Mouse (Mus musculus): Measurements from ENCODE around the gene Actn4.

GRCm38 (mm10) chr7:28977556-28977955 is 15.4 kb upstream of the Actn4 start:
- TF ChIP-seq CTCF (IDR thresholded peaks at IDR 0.05; ENCODE audit: extremely low read depth, insufficient read depth, insufficient read length, insufficient replicate concordance) (no peak), POLR2A (IDR thresholded peaks at IDR 0.05; ENCODE audit: low read depth, low read length) (no peak)
